Mouse (Mus musculus) right cerebral cortex, adult 18-20 months (tissue): ENCODE results near the gene Tmem179.

Source experiments
- DNase-seq: peaks from one replicate; pipeline ENCODE4 v3.0.0; 2022; ENCODE audit warnings: mixed read lengths

Tmem179 gene

DNA sequence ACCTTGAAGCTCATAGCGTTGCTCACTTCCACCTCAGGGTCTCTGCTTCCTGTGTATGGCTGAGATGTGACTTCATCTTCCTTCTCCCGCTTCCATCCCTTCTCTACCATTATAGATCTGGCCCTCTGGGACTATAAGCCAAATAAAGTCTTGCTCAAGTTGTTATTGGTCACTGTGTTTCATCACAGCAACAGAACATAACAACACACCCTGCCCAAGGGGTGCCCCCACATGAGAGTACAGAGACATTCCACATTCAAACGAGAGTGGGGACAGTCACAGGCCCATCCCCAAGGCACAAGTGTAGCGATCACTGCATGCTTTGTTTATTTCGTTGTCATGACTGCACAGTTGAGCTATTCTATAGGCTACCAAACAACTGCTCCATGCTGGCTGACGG lies 20.7 kb upstream of the Tmem179 start:
- DNase-seq = no peak

DNA sequence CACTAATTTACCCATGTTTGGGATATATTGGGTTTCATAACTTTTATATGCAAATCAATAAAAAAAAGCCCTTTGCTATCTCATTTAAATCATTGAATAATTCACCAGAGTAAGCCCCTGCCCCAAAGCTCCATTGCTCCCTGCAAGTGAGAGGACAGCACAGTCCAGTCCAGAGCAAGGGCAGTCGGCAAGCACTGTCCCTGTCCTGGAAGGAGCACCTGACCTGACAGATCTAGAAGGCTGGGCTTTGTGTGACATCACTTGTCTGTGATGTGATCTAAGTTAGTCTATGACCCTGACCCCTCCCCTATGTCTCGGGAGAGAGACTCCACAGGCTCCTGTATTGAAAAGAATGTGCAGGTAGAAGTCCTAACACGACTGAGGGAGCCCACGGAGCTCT lies 17.2 kb upstream of the Tmem179 start:
- no peak for DNase-seq

DNA sequence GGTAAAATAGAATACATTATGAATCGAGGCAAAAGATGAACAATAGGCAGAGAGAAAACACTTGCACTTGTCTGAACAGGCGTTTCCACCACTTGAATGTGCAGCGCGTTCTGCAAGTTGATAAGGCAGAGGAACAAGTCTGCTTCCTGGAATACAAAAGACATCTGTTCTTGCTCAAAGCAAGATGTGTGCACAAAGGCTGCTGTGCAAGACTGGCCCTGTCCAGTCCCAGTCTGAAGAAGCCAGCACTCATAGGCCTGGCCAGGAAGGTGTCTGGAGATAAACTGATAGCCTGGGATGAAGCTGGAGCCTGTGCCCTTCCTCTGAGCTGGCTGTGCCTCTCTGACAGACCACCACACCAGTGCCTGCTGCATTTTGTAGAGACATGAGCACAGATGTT lies 1.6 kb upstream of the Tmem179 start:
- DNase-seq = no peak

DNA sequence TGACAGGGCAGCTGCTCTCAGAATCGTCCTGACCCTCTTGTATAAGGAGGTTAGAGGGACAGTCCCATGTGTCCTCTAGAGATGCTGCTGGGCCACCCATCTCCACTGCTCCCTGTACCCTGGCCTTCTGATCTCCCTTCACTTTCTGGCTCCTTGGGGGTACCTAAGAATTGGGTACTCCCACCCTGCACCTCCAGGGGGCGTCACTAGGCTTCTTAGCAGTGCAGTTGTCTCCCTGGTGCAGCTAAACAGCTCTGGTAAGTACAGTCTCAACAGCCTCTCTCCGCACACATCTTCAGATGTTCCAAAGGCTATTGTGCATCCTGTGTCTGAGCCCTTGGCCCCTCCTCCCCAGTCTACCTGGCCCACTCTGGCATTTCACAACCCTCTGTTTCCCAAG lies 1.6 kb downstream of the Tmem179 start:
- no peak for DNase-seq

DNA sequence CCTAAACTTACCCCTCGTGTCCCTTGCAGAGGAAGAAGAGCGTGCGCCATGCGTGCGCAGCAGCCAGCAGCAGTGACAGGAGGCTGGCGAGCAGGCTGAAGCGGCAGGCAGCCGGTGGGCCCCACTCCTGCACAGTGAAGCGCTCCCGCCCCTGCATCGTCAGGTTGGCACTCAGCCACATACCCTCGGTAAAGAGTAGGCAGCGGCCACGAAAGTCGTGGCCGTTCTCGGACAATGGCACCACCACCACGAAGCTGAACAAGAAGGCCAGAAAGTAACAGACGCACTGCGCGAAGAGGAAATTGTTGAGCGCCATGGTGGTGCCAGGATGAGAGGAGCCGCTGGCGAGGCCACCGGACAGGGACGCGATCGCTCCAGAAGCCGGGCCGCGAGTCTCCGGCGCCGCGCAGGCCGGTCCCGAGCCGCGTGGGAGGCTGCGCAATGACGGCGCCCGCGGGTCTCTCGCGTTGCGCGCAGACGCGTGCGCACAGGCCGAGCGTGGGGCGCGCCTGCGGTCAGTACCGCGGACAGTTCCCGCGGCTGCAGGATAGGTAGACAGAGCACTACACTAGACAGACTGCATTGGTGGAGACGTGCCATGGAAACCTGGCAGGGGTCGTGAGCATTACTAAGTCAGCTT lies 5.7 kb downstream of the Tmem179 start:
- DNase-seq = peak; percentile 81

DNA sequence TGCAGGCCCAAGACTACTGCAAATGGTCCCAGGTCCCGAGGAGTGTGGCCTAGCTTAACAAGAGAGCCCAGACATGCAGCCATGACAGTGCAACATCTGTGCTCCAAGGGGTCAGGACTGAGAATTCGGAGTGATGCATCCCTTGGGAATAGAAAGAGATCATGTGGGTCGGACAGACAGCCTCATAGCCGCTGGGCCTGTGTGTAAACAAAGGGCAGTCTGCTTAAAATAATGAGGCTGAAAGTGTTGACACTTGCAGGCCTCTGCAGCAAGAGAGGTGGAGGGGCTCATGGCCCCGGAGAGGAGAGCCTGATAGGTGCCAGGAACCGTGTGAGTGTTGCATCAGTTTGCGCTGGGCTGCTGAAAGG lies 6.2 kb downstream of the Tmem179 start:
- DNase-seq = no peak

DNA sequence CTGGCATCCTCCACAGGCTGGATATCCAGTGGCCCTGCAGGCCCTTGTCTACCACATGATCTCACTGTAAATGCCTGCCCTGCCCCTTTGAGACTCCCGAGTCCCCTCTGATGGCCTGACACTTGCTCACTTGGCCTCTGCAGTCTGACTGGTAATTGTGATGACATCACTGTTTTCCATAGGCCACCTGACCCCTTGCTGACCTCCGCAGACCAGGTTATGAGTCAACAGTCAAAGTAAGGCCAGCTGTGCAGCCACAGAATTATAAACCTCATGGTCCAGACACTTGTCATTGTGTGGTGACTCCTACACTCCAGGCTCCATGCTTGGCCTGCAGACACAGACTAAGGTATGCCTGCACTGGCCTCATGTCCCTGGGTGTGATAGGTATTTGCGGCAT lies 8.6 kb downstream of the Tmem179 start:
- DNase-seq = no peak

DNA sequence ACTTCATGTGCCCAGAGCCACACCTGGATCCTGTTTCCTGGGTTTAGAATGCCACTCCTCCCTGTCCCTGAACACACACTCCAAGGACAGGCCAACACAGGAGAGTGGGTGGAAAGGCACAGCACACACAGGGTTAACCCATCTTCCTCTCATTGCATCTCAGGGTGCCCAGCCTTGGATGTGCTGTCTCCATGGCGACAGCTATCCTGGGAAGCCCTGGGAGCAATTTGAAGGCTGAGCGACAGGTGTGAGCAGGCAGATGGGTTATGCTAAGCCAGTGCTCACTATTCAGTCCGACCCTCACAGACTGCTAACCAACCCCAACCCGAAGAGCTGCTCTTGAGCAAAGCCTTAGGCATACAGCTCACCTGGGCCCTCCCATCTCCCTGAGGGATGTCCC lies 9.3 kb downstream of the Tmem179 start:
- DNase-seq = peak; percentile 30

DNA sequence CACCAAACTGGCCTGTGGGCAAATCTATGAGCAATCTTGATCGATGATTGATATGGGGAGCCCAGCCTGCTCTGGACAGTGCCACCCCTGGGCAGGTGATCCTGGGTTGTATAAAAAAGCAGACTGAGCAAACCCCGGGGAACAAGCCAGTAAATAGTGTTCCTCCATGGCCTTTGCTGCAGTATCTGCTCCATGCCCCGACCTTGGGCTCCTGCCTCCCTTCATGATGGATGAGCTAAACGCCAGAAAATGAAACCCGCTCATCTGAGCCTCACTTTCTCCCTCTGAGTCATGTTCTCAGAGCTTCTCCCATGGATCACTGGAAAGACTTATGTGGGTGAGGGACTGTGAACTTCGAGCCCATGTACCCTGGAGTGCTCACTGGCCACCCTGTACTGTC lies 10.3 kb downstream of the Tmem179 start:
- DNase-seq = no peak

DNA sequence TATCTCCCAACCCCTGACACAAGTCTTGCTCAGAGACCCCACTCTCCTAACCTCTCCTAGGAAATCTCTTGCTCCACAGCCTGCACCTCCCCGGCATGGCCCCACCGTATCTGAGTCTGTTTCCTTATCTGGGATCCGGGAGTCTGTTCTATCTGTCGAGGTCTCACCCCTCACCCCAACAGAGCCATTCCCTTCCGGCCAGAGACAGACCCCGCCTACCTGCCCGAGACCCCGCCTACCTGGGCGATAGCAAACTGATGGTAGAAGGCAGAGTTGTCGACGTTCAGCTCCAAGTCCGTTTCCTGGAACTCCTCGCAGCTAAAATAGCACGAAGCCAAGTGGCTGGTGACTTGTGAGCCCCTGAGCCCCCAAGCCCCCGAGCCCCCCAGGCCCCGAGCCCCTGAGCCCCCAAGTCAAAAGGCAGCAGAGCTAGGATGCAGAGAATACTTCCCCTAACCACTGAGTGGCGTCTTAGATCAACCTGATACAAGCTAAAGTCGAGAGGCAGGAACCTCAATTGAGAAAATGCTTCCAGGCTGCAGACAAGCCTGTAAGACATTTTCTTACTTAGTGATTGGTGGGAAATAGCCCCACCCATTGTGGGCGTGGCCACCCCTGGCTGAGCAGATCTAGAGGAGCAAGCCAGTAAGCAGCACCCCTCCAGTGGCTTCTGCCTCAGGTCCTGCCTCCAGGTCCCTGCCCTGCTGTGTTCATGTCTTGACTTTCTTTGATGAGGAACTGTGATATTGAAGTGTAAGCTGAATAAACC lies 13.4 kb downstream of the Tmem179 start:
- DNase-seq = no peak

DNA sequence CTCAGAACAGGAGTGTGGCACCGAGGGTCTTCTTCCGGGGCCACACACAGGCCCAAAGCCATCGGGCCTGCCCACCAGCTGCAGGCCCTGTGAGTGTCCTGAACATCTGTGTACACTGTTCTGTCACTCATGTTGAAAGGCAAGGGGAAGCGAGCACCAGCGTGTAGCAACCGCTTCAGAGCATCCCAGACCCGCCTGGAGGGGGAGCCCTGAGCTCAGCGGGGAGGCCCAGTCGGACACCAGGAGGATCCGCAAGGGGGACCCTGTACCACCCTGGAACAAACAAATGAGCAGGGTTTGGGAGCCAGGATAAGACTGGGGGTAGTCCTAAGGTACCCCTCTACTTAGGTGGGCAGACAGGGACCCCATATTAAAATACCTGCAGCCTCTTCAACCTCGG lies 17.9 kb downstream of the Tmem179 start:
- peak; percentile 54 for DNase-seq

DNA sequence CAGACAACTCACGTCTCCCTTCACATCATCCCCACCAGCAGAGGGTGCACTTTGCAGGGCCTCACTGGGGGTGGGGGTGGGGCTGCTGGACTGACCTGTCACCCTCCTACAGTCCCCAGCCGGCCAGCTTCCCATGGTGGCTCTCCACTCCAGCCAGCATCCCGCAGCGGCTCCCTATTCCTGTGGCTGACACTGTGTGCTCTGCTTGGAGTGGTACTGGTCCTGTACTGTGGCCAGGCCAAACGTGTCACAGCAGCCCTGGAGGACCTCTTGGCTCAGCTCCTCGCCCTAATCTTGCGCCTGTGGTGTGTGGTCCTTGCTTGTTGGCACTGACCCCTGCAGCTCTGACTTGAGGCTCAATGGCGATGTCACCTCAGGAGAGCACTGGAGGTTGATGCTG lies 18.8 kb downstream of the Tmem179 start:
- DNase-seq = no peak

DNA sequence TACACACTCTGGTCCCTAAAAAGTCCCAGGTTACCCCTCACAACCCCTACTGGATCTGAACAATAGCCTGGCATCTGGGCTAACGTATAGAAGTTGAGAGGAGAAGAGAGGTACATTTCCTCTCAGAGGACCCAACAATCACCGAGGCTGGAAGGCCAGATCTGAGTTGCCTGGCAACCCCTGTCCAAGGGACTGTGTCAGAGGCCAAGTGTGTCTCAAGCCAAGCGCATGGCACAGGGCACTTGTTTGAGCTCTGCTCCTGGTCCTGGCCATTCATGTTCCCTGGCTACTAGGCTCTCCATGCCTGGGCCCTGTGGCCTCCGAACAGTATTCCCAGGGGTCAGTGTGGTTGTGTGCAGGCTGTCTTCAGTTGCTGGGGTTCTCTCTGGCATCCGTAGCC lies 20.4 kb downstream of the Tmem179 start:
- DNase-seq = no peak

DNA sequence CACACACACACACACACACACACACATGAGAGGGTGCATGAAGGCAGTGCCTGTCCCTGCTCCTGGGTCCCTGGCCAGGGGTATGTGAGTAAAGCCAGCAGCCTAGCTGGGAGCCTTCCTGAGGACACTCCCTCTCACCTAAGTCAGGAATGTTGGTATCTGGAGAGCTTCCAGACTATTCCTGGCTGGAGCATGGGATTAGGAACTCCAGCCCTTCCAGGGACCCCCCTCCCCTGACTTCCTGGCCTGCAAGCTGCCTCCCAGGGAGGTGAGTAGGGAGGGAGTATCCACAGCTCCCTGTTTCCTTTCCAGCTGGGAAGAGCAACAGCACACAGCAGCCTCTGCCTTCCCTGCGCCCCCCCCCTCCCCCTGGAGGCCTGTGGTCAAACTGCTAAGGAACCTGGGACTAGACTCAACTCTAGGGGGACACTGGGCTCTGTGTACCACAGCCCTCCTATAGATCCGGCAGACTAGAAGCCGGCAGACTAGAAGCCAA lies 26.1 kb downstream of the Tmem179 start:
- DNase-seq = no peak

DNA sequence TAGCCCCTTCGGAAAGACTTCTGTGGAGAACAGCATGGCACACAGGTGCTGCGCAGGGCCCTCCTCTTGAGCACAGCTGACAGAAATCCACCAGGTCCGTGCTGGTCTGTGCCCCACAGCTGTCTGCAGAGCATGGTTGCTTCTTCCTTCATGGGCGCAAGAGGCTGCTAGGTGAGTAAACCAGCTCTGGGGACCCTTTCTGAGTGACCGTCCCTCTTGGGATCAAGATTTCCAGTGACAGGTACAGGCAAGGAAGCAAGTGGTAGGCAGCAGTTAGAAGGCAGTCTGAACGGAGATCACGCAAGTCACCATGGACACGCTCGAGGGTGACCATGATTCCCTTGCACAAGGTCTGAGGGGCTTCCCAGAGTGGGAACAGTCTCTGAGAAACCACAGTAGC lies 27.0 kb downstream of the Tmem179 start:
- DNase-seq = no peak

DNA sequence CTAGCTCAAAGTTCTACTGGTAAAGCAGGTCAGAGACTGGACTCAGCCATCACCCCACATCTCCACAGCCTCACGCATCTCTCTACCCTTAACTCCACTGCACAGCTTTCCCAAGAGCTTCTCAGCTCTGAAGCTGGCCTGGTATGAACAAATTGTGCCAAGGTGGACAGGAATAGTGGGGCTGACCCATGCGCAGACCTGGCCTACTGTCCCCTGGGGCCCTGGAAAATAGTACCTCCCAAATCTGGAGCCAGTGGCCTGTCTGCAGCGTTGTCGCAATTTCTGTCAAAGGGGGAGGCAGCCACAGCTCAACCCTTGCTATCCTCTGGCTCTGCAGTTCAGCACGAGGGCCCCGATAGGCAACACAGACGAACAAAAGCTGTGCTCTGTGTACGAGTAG lies 27.4 kb downstream of the Tmem179 start, which contains the start of gene A530016L24Rik:
Gene A530016L24Rik (plus strand): TSS at position 315 of the 400 bp plus-strand sequence.
- no peak for DNase-seq

DNA sequence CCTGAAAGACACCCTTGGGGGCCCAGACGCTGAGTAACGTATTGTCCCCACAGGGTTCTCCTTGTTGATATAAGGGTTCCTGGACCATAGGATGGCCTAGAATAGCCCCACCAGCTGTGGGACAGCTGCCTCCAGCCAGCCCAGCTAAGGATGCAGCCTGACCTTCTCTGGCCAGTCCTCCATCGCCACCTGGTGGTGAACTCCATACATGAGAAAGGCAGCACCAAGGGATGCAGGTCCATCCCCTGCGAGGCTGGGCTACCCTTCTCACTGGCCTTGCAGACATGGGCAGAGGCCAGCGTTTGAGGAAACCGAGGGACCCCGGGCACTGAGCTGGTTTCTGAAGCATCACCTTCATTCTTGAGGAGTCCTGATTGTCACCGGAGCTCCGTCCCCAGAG lies 42.8 kb downstream of the Tmem179 start:
- DNase-seq = peak; percentile 78

DNA sequence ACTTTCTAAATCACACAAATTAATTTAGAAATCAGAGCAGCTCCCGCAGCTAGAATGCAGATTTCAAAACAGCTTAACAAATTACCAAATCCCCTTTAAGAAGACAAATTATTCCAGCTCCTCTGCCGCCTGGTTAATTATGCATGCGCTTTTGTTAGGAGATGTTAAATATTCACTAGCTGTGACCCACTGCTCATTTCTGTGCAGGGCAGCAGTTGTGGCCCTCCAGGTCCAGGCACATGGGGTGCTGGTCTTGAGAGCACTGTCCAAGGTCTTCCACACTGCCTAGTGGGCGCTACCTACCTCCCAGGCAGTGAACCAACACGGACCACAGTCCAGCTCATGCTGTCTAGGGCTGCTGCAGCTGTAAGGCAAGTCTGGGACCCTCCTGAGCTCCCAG lies 46.3 kb downstream of the Tmem179 start:
- no peak for DNase-seq

DNA sequence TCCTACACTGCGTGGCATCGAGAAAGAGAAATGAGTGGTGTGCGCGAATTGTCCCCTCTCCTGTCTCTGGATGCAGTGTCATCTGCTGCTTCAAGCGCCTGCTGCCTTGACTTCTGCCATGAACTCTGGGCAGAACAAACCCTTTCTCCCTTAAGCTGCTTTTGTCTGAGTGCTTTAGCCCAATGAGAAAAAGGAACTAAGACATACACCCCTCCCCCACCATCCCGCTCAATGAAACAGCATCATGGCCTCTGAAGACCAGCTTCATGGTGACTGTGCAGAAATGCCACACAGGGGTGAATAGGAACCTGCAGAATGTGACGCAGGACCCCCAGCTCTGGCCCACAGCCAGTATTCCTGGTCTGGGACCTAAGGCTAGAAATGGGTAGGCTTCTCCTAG lies 47.2 kb downstream of the Tmem179 start:
- DNase-seq = no peak

DNA sequence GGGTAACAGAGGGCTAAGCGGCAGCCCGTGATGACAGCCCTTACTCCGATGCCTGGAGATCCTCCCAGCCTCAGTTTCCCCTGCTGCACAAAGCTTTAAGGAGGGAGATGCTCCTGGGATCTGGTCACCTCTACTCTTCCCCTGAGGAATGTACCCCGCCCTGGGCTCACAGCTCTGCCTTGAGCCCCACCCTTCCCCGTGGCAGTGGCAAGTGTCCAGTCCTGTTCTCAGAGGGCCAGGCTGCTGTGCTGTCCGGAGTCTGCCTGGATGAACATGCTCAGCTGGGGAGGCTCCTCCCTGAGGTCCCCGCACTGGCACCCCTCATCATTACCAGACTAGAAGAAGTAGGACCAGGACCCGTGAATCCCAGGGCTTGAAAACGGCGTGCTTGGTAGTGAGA lies 49.2 kb downstream of the Tmem179 start:
- no peak for DNase-seq

DNA sequence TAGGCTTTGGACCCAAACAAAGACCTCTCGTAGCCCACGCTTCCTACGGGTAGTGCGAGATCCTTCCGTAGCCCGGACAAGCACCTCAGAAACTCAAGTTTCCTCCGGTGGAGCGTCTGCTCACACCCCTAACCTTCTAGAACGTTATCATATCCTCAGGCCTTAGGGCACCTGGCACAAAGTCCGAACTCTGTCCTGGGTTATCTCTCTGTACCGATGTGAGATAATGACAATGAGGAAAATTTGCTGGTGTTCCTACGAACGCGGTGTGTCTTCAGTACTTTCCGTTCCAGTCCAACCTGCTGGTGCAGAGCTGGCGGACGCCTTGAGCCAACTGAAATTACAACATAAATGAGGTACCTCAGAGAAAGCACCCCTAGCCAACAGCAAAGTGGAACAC lies 50.6 kb downstream of the Tmem179 start:
- no peak for DNase-seq

DNA sequence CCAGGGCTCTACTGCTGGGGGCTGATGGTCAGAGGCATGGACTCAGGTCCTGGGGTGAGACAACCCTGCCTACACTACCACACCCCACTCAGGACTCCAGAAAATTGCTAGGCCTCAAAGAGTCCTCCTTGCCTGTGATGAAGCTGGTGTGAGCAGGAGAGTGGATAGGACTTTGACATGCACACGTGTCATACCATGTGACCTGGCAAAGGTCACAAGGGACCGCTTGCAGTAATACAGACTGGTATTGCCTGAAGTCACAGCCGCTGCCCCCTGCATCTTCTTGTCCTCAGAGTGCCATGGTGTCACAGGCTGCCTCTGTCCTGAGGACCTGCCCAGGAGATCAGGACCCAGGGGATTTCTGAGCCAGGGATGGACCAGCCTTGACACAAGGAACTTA lies 52.0 kb downstream of the Tmem179 start:
- DNase-seq = no peak

DNA sequence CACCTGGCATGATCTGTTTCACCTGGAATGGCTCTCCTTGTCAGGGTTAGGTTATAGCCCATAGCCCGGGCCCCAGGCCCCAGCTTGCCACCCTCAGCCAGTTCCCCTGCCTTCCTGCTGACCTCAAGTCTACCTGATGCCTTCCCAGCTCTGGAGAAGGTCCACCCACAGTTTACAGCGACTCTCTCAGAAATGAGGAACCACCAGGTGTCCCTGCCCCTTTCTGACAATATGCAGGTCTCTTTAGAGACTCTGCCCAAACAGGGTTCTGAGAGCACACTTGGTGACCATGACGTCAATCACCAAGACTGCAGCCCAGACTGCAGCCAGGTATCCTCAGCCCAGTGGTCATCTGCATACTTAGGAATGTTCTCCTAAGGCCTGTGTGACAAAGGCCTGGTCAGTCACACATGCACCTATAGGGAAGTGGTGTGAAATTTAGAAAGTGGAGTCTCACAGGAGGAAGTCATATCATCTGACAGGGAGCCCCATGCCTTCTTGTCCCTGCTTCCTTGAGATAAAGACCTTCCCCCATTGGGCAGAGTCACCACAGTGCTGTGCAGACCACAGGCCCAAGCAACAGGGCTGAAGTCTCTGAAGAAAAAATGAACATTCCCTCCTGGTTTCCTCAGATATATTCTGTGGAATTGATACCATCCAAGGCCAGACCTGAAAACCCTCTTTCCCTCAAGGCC lies 52.6 kb downstream of the Tmem179 start:
- no peak for DNase-seq

DNA sequence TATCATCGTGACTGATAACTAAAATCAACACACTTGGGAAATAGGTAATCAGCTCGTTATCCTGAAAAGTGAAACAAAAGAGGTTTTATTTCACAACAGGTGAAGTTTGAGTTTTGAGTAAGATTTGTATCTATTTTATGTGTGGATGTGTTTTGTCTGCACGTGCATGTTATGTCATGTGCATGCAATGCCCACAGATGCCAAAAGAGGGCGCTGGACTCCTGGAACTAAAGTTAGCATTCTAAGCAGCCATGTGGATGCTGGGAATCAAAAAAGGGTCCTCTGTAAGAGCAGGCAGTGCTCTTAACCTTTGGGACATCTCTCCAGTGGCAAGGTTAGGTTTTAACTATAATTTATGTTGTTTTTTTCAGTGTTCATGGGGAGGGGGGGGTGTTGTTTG lies 53.3 kb downstream of the Tmem179 start:
- no peak for DNase-seq
